Mouse (Mus musculus): ENCODE data around the gene Zfp428. TPM values are rescaled to one million over a fixed set of nuclear protein-coding genes. Genes with fewer than 3 reads are reported as not detected.
"Not testable (repeated sequence)": the region's sequence is repeated elsewhere in the genome, so short reads cannot be mapped to it uniquely, and the experiment has no call there.

Zfp428 gene
- total RNA-seq, 2 experiments from 2014 or later: 47.9 to 49.4 TPM

GRCm38 (mm10) chr7:24480121-24480941 is 26.5 kb upstream of the Zfp428 start:
- DNase-seq (ENCODE audit: low spot score in 2 of 2): peak in 1 of 2 experiments; percentile 51
- intact Hi-C loops (cut with DNase I): loop anchor here (2.0 kb wide), 1 partner anchor 36 kb away; no protein-coding TSS in a partner anchor

GRCm38 (mm10) chr7:24480986-24481473 is 25.8 kb upstream of the Zfp428 start:
- intact Hi-C loops (cut with DNase I): loop anchor here (1.0 to 2.0 kb wide), 2 partner anchors 26 to 36 kb away; partner anchors contain the start of gene Zfp428

GRCm38 (mm10) chr7:24481474-24482207 is 25.2 kb upstream of the Zfp428 start, which contains the start of gene Cadm4:
TSS of gene Cadm4 (plus strand) at chr7:24482023.
- intact Hi-C loops (cut with DNase I): loop anchor here (1.0 to 2.0 kb wide), 2 partner anchors 26 to 37 kb away; partner anchors contain the start of gene Zfp428
- peak; percentile 90 to 94 for DNase-seq (ENCODE audit: low spot score in 2 of 2)

More at GRCm38 (mm10) chr7:24480986-24481473, 25.8 kb upstream of the Zfp428 start:
- no peak for DNase-seq (ENCODE audit: low spot score in 2 of 2)

- peak in 1 of 2 experiments; percentile 19 for DNase-seq (ENCODE audit: low spot score in 2 of 2)
- intact Hi-C loops (cut with DNase I): no loop called here
Observed at GRCm38 (mm10) chr7:24482208-24483020, 24.4 kb upstream of the Zfp428 start.

GRCm38 (mm10) chr7:24483291-24483690 is 23.5 kb upstream of the Zfp428 start:
- intact Hi-C loops (cut with DNase I); DNase-seq (ENCODE audit: low spot score in 2 of 2): not testable (repeated sequence)

- intact Hi-C loops (cut with DNase I): no loop called here
Observed at GRCm38 (mm10) chr7:24485481-24485880, 21.3 kb upstream of the Zfp428 start.

GRCm38 (mm10) chr7:24486654-24487130 is 20.1 kb upstream of the Zfp428 start:
- peak in 1 of 2 experiments; percentile 42 for DNase-seq (ENCODE audit: low spot score in 2 of 2)
- intact Hi-C loops (cut with DNase I): no loop called here

More at GRCm38 (mm10) chr7:24485481-24485880, 21.3 kb upstream of the Zfp428 start:
- DNase-seq (ENCODE audit: low spot score in 2 of 2): peak in 1 of 2 experiments; percentile 15

- DNase-seq (ENCODE audit: low spot score in 2 of 2): no peak
- intact Hi-C loops (cut with DNase I): no loop called here
Observed at GRCm38 (mm10) chr7:24487403-24487802, 19.4 kb upstream of the Zfp428 start.

GRCm38 (mm10) chr7:24488303-24488702 is 18.5 kb upstream of the Zfp428 start:
- no peak for DNase-seq (ENCODE audit: low spot score in 2 of 2)
- intact Hi-C loops (cut with DNase I): no loop called here

GRCm38 (mm10) chr7:24499856-24500577 is 6.8 kb upstream of the Zfp428 start:
- no peak for DNase-seq (ENCODE audit: low spot score in 2 of 2)
- intact Hi-C loops (cut with DNase I): no loop called here

- intact Hi-C loops (cut with DNase I): no loop called here
- DNase-seq (ENCODE audit: low spot score in 2 of 2): no peak
Observed at GRCm38 (mm10) chr7:24500929-24501328, 5.9 kb upstream of the Zfp428 start.

- DNase-seq (ENCODE audit: low spot score in 2 of 2): no peak
- intact Hi-C loops (cut with DNase I): no loop called here
Observed at GRCm38 (mm10) chr7:24501492-24501891, 5.3 kb upstream of the Zfp428 start.

- no peak for DNase-seq (ENCODE audit: low spot score in 2 of 2)
- intact Hi-C loops (cut with DNase I): no loop called here
Observed at GRCm38 (mm10) chr7:24504004-24504403, 2.8 kb upstream of the Zfp428 start.

GRCm38 (mm10) chr7:24504868-24505267 is 1.9 kb upstream of the Zfp428 start:
- DNase-seq (ENCODE audit: low spot score in 2 of 2): no peak
- intact Hi-C loops (cut with DNase I): no loop called here

- intact Hi-C loops (cut with DNase I): loop anchor here (2.0 kb wide), 1 partner anchor 25 kb away; the partner anchor contains the start of gene Irgq
- DNase-seq (ENCODE audit: low spot score in 2 of 2): no peak
Observed at GRCm38 (mm10) chr7:24505447-24506064, 1.2 kb upstream of the Zfp428 start.

GRCm38 (mm10) chr7:24506065-24506459 is 744 bp upstream of the Zfp428 start:
- intact Hi-C loops (cut with DNase I): loop anchor here (2.0 kb wide), 1 partner anchor 25 kb away; the partner anchor contains the start of gene Irgq

GRCm38 (mm10) chr7:24506476-24506837 is 349 bp upstream of the Zfp428 start:
- DNase-seq (ENCODE audit: low spot score in 2 of 2): peak in 1 of 2 experiments; percentile 71
- intact Hi-C loops (cut with DNase I): loop anchor here (2.0 kb wide), 1 partner anchor 24 kb away; the partner anchor contains the start of gene Irgq

More at GRCm38 (mm10) chr7:24506065-24506459, 744 bp upstream of the Zfp428 start:
- no peak for DNase-seq (ENCODE audit: low spot score in 2 of 2)

- intact Hi-C loops (cut with DNase I): loop anchor here (1.0 to 2.0 kb wide), 2 partner anchors 23 to 26 kb away; partner anchors contain the start of gene Irgq
Observed at GRCm38 (mm10) chr7:24507726-24508114, 914 bp downstream of the Zfp428 start.

More at GRCm38 (mm10) chr7:24507726-24508114, 914 bp downstream of the Zfp428 start:
- no peak for DNase-seq (ENCODE audit: low spot score in 2 of 2)

All from left cerebral cortex, postnatal 36 days (tissue).